In the genomic region with DNA sequence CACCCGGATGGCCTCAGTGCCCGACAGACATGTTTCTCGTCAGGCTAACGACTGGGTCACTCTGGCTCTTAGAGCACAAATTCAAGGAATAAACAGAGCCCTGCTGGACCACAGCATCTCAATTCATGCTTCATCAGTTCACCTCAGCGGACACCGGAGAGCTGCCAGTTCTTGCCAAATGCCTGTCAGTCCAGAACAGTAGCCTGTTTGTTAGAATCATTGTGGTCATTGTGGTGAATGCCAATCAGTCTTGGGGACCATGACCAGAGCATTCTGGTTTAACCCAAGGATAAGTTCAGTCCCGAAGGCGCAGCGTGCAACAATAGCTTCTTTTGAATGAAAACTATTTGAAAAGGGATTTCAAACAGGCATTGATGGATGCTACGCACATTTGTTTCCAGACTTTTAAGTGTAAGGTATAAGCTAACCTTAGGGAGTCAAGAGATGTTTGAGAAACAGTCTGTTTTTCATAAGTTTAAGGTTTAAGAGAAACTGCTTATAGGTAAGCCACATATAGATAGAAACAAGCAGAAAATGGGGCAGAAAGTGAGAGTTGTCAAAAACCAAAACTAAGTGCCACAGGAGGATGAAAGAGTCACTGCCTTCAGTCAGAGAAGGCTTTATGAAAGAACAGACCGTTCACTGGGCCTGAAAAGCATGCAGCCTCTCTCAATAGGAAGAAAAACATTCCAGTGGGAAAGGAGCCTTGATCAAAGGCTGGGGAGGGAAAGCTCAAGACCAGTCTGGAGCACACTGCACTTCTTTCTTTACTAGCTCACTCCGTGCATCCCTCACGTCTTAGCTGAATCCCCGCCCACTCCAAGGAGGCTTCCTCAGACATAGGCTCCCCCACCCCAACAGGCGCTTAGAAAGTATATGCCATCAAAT, we compare ENCODE assay signal across 10 mouse cellular contexts. TPM values are rescaled to one million over a fixed set of nuclear protein-coding genes. Genes with fewer than 3 reads are reported as not detected.
DNase-seq lines count a peak whose midpoint lies in the region; ATAC-seq and TF ChIP-seq lines count a peak whose summit lies in the region.
"Had no signal": no experiment of that assay in that cellular context is flagged by ENCODE, and none has a peak within 500 bp of the region (broad histone marks: within the 10 kb centered on the region; RNA-seq: fewer than 3 reads in every experiment).

No protein-coding gene starts in this region.

- peak overlapping the region; percentile 57 for H3K27ac ChIP-seq in left cerebral cortex, adult 2 months
- H3K27ac ChIP-seq in embryonic facial prominence, embryonic 11.5 days (replicated peaks; ENCODE audit: low read depth, low read length), result no peak overlapping the region
- H3K27ac ChIP-seq in hindbrain, embryonic 16.5 days (ENCODE audit: low read depth, low read length), result peak overlapping the region; percentile 37
- no peak overlapping the region for H3K27ac ChIP-seq in heart, embryonic 11.5 days (ENCODE audit: low read depth, low read length)

- no peak for TF ChIP-seq CTCF in left cerebral cortex, adult 2 months (IDR thresholded peaks at IDR 0.05)

- DNase-seq in left cerebral cortex, adult 2 months (ENCODE audit: extremely low spot score in 1 of 2, low spot score in 2 of 2), result peak in 1 of 2 experiments; percentile 20
- DNase-seq in left cerebral cortex, adult 18-20 months (ENCODE audit: low spot score in 2 of 2), result no peak
- DNase-seq in embryonic facial prominence, embryonic 11.5 days (ENCODE audit: low spot score), result peak; percentile 43
- no peak for DNase-seq in lung, postnatal 25 days (ENCODE audit: low spot score)
- DNase-seq in urinary bladder, adult 2 months (ENCODE audit: low spot score), result no peak
- DNase-seq: gastrocnemius, postnatal 10 days; kidney, postnatal 10 days had no signal

- no peak overlapping the region for H3K9ac ChIP-seq in embryonic facial prominence, embryonic 11.5 days (replicated peaks; ENCODE audit: low read length)
- H3K9ac ChIP-seq in hindbrain, embryonic 16.5 days (ENCODE audit: low read depth, low read length), result no peak overlapping the region
- H3K9ac ChIP-seq in heart, embryonic 11.5 days (ENCODE audit: low read depth, low read length), result no peak overlapping the region

- no peaks in the 10 kb centered on the region for H3K27me3 ChIP-seq in embryonic facial prominence, embryonic 11.5 days (ENCODE audit: control insufficient read depth, insufficient read depth, low read length)
- H3K27me3 ChIP-seq in hindbrain, embryonic 16.5 days (replicated peaks; ENCODE audit: control insufficient read depth, insufficient read depth, low read length), result no peaks in the 10 kb centered on the region
- H3K27me3 ChIP-seq in myocyte (ENCODE audit: control insufficient read depth, insufficient read depth, insufficient read length), result peaks cover 14% of the 10 kb centered on the region
- H3K27me3 ChIP-seq in heart, embryonic 11.5 days (ENCODE audit: control insufficient read depth, insufficient read depth, low read length), result 0 out of 2 replicates have a peak, but pooled peaks cover 2% of the 10 kb centered on the region

- no peaks in the 10 kb centered on the region for H3K36me3 ChIP-seq in embryonic facial prominence, embryonic 11.5 days (replicated peaks; ENCODE audit: control insufficient read depth, insufficient read depth, low read depth, low read length)
- no peaks in the 10 kb centered on the region for H3K36me3 ChIP-seq in hindbrain, embryonic 16.5 days (ENCODE audit: control insufficient read depth, insufficient read depth, low read length)
- no peaks in the 10 kb centered on the region for H3K36me3 ChIP-seq in myocyte (ENCODE audit: control insufficient read depth, insufficient read depth)
- no peaks in the 10 kb centered on the region for H3K36me3 ChIP-seq in heart, embryonic 11.5 days (ENCODE audit: control insufficient read depth, insufficient read depth, low read length)

- no peak for TF ChIP-seq POLR2A in myocyte (IDR thresholded peaks at IDR 0.05; ENCODE audit: insufficient read length, low read depth)

- H3ac ChIP-seq in myocyte (ENCODE audit: control insufficient read depth, insufficient read length), result no peak overlapping the region

- H3K9me3 ChIP-seq in embryonic facial prominence, embryonic 11.5 days (replicated peaks; ENCODE audit: control insufficient read depth, low read length), result no peaks in the 10 kb centered on the region
- no peaks in the 10 kb centered on the region for H3K9me3 ChIP-seq in hindbrain, embryonic 16.5 days (ENCODE audit: control insufficient read depth, low read length)
- H3K9me3 ChIP-seq in heart, embryonic 11.5 days (replicated peaks; ENCODE audit: control insufficient read depth, low read length), result no peaks in the 10 kb centered on the region

- ATAC-seq in embryonic facial prominence, embryonic 11.5 days (replicated peaks; ENCODE audit: insufficient number of reproducible peaks, low FRiP score, low TSS enrichment, low read depth), result no peak
- no peak for ATAC-seq in hindbrain, embryonic 16.5 days
- no peak for ATAC-seq in heart, embryonic 11.5 days (replicated peaks; ENCODE audit: insufficient number of reproducible peaks, low FRiP score, low TSS enrichment)

- no peak overlapping the region for H3K4me2 ChIP-seq in embryonic facial prominence, embryonic 11.5 days (ENCODE audit: low read depth, low read length)
- no peak overlapping the region for H3K4me2 ChIP-seq in hindbrain, embryonic 16.5 days (ENCODE audit: low read length)
- peak overlapping the region; percentile 9 for H3K4me2 ChIP-seq in myocyte (ENCODE audit: low read depth)
- H3K4me2 ChIP-seq in heart, embryonic 11.5 days, result no peak overlapping the region

- H3K79me2 ChIP-seq in myocyte (ENCODE audit: control insufficient read depth, insufficient read depth), result no peaks in the 10 kb centered on the region

- WGBS in embryonic facial prominence, embryonic 11.5 days, result 20% methylated on average over 15 of the region's 15 CpGs
- WGBS in hindbrain, embryonic 16.5 days, result 11% methylated on average over 15 of the region's 15 CpGs
- WGBS in heart, embryonic 11.5 days (ENCODE audit: insufficient replicate concordance), result 57% methylated on average over 15 of the region's 15 CpGs

- H3K4me1 ChIP-seq in embryonic facial prominence, embryonic 11.5 days (ENCODE audit: control insufficient read depth, insufficient read depth, low read length), result no peaks in the 10 kb centered on the region
- H3K4me1 ChIP-seq in hindbrain, embryonic 16.5 days (ENCODE audit: control insufficient read depth, insufficient read depth, low read depth, low read length), result peaks cover 10% of the 10 kb centered on the region
- H3K4me1 ChIP-seq in heart, embryonic 11.5 days (ENCODE audit: control insufficient read depth, insufficient read depth, low read length), result peaks cover 8% of the 10 kb centered on the region

- intact Hi-C loops in left cerebral cortex, adult 2 months (cut with DNase I), result loop anchor here (10.0 kb wide), 1 partner anchor 283 kb away; a partner anchor contains a TSS

- no peak overlapping the region for H3K4me3 ChIP-seq in left cerebral cortex, adult 2 months
- H3K4me3 ChIP-seq in embryonic facial prominence, embryonic 11.5 days (ENCODE audit: low read depth, low read length), result no peak overlapping the region
- H3K4me3 ChIP-seq in hindbrain, embryonic 16.5 days (ENCODE audit: low read length), result no peak overlapping the region
- no peak overlapping the region for H3K4me3 ChIP-seq in myocyte
- no peak overlapping the region for H3K4me3 ChIP-seq in heart, embryonic 11.5 days (ENCODE audit: low read depth, low read length)

RNA-seq across cellular contexts. Expression of a gene that starts 3.3 kb away (rescaled TPM):
- total RNA-seq in left cerebral cortex, adult 2 months (2021), result 10 to 100 TPM; 24.9 to 25.0 TPM
- total RNA-seq in left cerebral cortex, adult 18-20 months (2021), result 10 to 100 TPM; 21.2 to 24.1 TPM
- 64.1 and 70.3 TPM in 2 replicates for polyA plus RNA-seq in embryonic facial prominence, embryonic 11.5 days (2014; fragmentation: Nextera tagmentation; extraction: Ambion mirVana)
- 46.7 and 52.4 TPM in 2 replicates for polyA plus RNA-seq in hindbrain, embryonic 16.5 days (2015; fragmentation: Nextera tagmentation; extraction: Ambion mirVana)
- polyA plus RNA-seq in myocyte (2012; fragmentation: generic; extraction: Trizol), result 19.9 TPM
- 25.4 and 31.8 TPM in 2 replicates for polyA plus RNA-seq in heart, embryonic 11.5 days (2014; fragmentation: Nextera tagmentation; extraction: Ambion mirVana)
- polyA plus RNA-seq in urinary bladder, adult 2 months (2012; rRNA removed), result 30.7 and 31.1 TPM in 2 replicates

RNA-seq across cellular contexts. Expression of a gene that starts 6.0 kb away (rescaled TPM):
- 10 to 100 TPM; 40.9 to 46.1 TPM for total RNA-seq in left cerebral cortex, adult 2 months (2021)
- 10 to 100 TPM; 45.2 to 45.4 TPM for total RNA-seq in left cerebral cortex, adult 18-20 months (2021)
- polyA plus RNA-seq in embryonic facial prominence, embryonic 11.5 days (2014; fragmentation: Nextera tagmentation; extraction: Ambion mirVana), result 48.2 and 49.6 TPM in 2 replicates
- polyA plus RNA-seq in hindbrain, embryonic 16.5 days (2015; fragmentation: Nextera tagmentation; extraction: Ambion mirVana), result 51.0 and 54.3 TPM in 2 replicates
- 21.7 TPM for polyA plus RNA-seq in myocyte (2012; fragmentation: generic; extraction: Trizol)
- polyA plus RNA-seq in heart, embryonic 11.5 days (2014; fragmentation: Nextera tagmentation; extraction: Ambion mirVana), result 31.7 and 34.6 TPM in 2 replicates
- 13.8 and 24.1 TPM in 2 replicates for polyA plus RNA-seq in urinary bladder, adult 2 months (2012; rRNA removed)

RNA-seq across cellular contexts. Expression of a gene that starts 22.8 kb away (rescaled TPM):
- 100 to 1,000 TPM; 125 to 135 TPM for total RNA-seq in left cerebral cortex, adult 2 months (2021)
- 100 to 1,000 TPM; 123 to 138 TPM for total RNA-seq in left cerebral cortex, adult 18-20 months (2021)
- polyA plus RNA-seq in embryonic facial prominence, embryonic 11.5 days (2014; fragmentation: Nextera tagmentation; extraction: Ambion mirVana), result 16.9 and 17.2 TPM in 2 replicates
- 103 and 108 TPM in 2 replicates for polyA plus RNA-seq in hindbrain, embryonic 16.5 days (2015; fragmentation: Nextera tagmentation; extraction: Ambion mirVana)
- polyA plus RNA-seq in myocyte (2012; fragmentation: generic; extraction: Trizol), result 5.2 TPM
- polyA plus RNA-seq in heart, embryonic 11.5 days (2014; fragmentation: Nextera tagmentation; extraction: Ambion mirVana), result 7.5 and 8.9 TPM in 2 replicates
- polyA plus RNA-seq in urinary bladder, adult 2 months (2012; rRNA removed), result 10.8 and 12.7 TPM in 2 replicates

RNA-seq across cellular contexts. Expression of a gene that starts 31.9 kb away (rescaled TPM):
- 10 to 100 TPM; 33.5 to 35.2 TPM for total RNA-seq in left cerebral cortex, adult 2 months (2021)
- total RNA-seq in left cerebral cortex, adult 18-20 months (2021), result 10 to 100 TPM; 30.6 to 30.9 TPM
- polyA plus RNA-seq in embryonic facial prominence, embryonic 11.5 days (2014; fragmentation: Nextera tagmentation; extraction: Ambion mirVana), result 0.48 and 1.5 TPM in 2 replicates
- polyA plus RNA-seq in hindbrain, embryonic 16.5 days (2015; fragmentation: Nextera tagmentation; extraction: Ambion mirVana), result 16.0 and 18.5 TPM in 2 replicates
- 0.05 TPM for polyA plus RNA-seq in myocyte (2012; fragmentation: generic; extraction: Trizol)
- polyA plus RNA-seq in heart, embryonic 11.5 days (2014; fragmentation: Nextera tagmentation; extraction: Ambion mirVana), result 0.59 and 0.63 TPM in 2 replicates
- 0.30 and 0.53 TPM in 2 replicates for polyA plus RNA-seq in urinary bladder, adult 2 months (2012; rRNA removed)

RNA-seq across cellular contexts. Expression of a gene that starts 34.3 kb away (rescaled TPM):
- 1 to 10 TPM; 2.4 to 2.5 TPM for total RNA-seq in left cerebral cortex, adult 2 months (2021)
- 1 to 10 TPM in 1 of 2 experiments, under 1 TPM in 1; 1.00 to 2.8 TPM for total RNA-seq in left cerebral cortex, adult 18-20 months (2021)
- not detected in 2 replicates for polyA plus RNA-seq in embryonic facial prominence, embryonic 11.5 days (2014; fragmentation: Nextera tagmentation; extraction: Ambion mirVana)
- 1.9 and 2.7 TPM in 2 replicates for polyA plus RNA-seq in hindbrain, embryonic 16.5 days (2015; fragmentation: Nextera tagmentation; extraction: Ambion mirVana)
- polyA plus RNA-seq in myocyte (2012; fragmentation: generic; extraction: Trizol), result 0.76 TPM
- not detected in 2 replicates for polyA plus RNA-seq in heart, embryonic 11.5 days (2014; fragmentation: Nextera tagmentation; extraction: Ambion mirVana)
- polyA plus RNA-seq in urinary bladder, adult 2 months (2012; rRNA removed), result 0.11 and 0.16 TPM in 2 replicates
- total RNA-seq: gastrocnemius, postnatal 10 days had no signal

Comparison
In these comparisons a context has a peak if more than half of its experiments do, and no peak if none do; other contexts are left out.
1. H3K27ac ChIP-seq: peak in left cerebral cortex, adult 2 months (single experiment) and hindbrain, embryonic 16.5 days (single experiment); none in embryonic facial prominence, embryonic 11.5 days (single experiment) and heart, embryonic 11.5 days (single experiment).